Mouse (Mus musculus) hindbrain, embryonic 13.5 days (tissue): ENCODE data around the gene Btnl2. TPM values are rescaled to one million over a fixed set of nuclear protein-coding genes. Genes with fewer than 3 reads are reported as not detected.

Experiments
- ATAC-seq: fragments of 200-750 bp; cut with Nextera tagmentation; 2 replicates; pipeline ENCODE4 v1.8.0; 2017; ENCODE audit warnings: moderate TSS enrichment; ENCODE audit not compliant: low FRiP score
- H3K27ac ChIP-seq: fragments of 300-500 bp; sonication (generic); 2 replicates; pipeline ENCODE4 v1.5.1; 2015; ENCODE audit warnings: inconsistent platforms, mild to moderate bottlenecking, moderate library complexity
- H3K27me3 ChIP-seq: fragments of 300-500 bp; sonication (generic); 2 replicates; pipeline ENCODE4 v1.6.1; 2015; ENCODE audit warnings: mild to moderate bottlenecking, inconsistent platforms
- H3K36me3 ChIP-seq: fragments of 300-500 bp; sonication (generic); 2 replicates; pipeline ENCODE4 v1.6.1; 2015; ENCODE audit warnings: mild to moderate bottlenecking, inconsistent platforms
- H3K4me1 ChIP-seq: fragments of 300-500 bp; sonication (generic); replicated peaks from 2 replicates; pipeline ENCODE4 v1.6.1; 2015; ENCODE audit warnings: inconsistent platforms
- H3K4me2 ChIP-seq: fragments of 300-500 bp; sonication (generic); 2 replicates; pipeline ENCODE4 v1.6.1; 2015; ENCODE audit warnings: inconsistent platforms, mild to moderate bottlenecking, moderate library complexity
- H3K4me3 ChIP-seq: fragments of 300-500 bp; sonication (generic); 2 replicates; pipeline ENCODE4 v1.5.1; 2015; ENCODE audit warnings: mild to moderate bottlenecking, inconsistent platforms
- H3K9ac ChIP-seq: fragments of 300-500 bp; sonication (generic); 2 replicates; pipeline ENCODE4 v1.6.1; 2015; ENCODE audit warnings: mild to moderate bottlenecking, inconsistent platforms
- H3K9me3 ChIP-seq: fragments of 300-500 bp; sonication (generic); 2 replicates; pipeline ENCODE4 v1.6.1; 2016; ENCODE audit warnings: inconsistent platforms
- WGBS: fragments of 180-500 bp; shearing (Covaris S2); methylation state at CpG from one replicate; pipeline ENCODE4 v1.1.7; 2015; 5-methylcytosine and 5-hydroxymethylcytosine counted together
- polyA plus RNA-seq: library from polyadenylated mRNA; unstranded; fragments of >200 nt; fragmentation: Nextera tagmentation; extraction: Ambion mirVana; gene quantifications from 2 replicates; pipeline ENCODE4 v1.2.1, GENCODE M21; 2015

Gene Btnl2
- polyA plus RNA-seq, 1 experiment from 2014 or later: not detected

DNA sequence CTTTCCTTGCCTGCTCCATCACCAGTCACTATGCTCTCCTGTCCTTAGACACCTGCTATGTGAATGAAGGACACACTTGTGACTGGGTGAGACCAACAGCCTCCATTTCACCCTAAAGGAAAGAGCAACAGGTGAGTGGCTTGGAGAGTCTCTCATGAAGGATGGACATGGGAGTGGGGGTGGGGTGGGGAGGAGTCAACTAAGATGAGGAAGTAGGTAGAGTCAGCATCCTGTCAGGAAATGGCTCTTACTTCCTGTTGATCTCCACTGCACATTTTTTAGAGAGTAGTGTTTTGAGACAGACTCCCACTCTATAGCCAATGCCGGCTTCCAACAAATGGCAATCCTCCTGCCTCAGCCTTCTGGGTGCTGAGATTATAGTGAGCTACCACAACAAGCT is 318 bp downstream of the Btnl2 start:
- no peak for ATAC-seq
- Histone ChIP-seq H3K9ac (no peak overlapping the region), H3K4me1 (no peaks in the 10 kb centered on the region), H3K36me3 (no peaks in the 10 kb centered on the region), H3K27me3 (0 out of 2 replicates have a peak, but pooled peaks cover 4% of the 10 kb centered on the region), H3K27ac (no peak overlapping the region), H3K4me3 (no peak overlapping the region), H3K9me3 (no peaks in the 10 kb centered on the region), H3K4me2 (no peak overlapping the region)
- 92% methylated on average over 1 of the region's 1 CpGs for WGBS

DNA sequence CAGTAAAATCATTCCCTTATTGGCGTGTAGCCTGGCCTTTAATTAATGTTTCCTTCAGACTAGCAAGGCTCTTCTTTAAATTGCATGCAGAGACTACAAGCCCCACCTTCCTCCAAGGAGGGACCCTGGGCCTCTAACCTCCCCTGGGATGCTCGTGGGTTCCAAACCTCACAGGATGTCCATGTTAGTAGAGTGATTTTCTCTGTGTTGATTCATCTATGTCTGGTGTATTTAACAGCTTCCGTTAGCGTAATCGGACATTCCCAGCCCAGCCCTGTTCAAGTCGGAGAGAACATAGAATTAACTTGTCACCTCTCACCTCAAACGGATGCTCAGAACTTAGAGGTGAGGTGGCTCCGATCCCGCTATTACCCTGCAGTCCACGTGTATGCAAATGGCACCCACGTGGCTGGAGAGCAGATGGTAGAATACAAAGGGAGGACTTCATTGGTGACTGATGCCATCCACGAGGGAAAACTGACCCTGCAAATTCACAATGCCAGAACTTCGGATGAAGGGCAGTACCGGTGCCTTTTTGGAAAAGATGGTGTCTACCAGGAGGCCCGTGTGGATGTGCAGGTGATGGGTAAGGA is 8.4 kb downstream of the Btnl2 start:
- Histone ChIP-seq H3K4me1 (no peaks in the 10 kb centered on the region), H3K9me3 (no peaks in the 10 kb centered on the region), H3K4me2 (no peak overlapping the region), H3K27ac (no peak overlapping the region), H3K36me3 (no peaks in the 10 kb centered on the region), H3K27me3 (no peaks in the 10 kb centered on the region), H3K9ac (no peak overlapping the region), H3K4me3 (no peak overlapping the region)
- ATAC-seq: no peak
- 83% methylated on average over 15 of the region's 15 CpGs for WGBS

DNA sequence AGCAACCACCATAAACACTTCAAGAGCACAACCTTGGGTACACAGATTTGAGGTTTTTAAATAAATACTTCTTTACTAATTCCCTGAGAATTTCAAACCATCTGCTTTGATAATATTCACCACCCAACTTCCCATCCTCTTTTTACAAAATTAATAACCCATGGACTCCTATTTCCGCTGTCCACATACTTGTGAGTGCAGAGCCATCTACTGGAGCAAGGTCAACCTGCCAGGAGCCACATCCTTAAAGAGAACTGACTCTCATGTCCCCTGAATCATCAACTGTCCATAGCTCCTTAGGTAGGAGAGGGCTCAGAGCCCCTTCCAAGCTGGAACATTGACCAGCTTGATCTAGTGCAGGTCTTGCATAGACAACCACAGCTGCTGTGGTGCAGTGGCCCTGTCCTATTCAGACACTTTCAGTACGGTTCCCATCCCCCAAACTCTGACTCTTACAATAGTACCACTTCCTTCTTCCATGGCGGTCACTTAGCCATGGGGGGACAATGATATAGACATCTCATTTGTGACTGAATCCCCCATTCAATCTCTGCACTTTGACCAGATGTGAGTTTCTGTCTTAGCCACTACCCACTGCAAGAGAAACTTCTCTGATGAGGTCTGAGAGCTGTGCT is 9.2 kb downstream of the Btnl2 start:
- Histone ChIP-seq H3K27ac (no peak overlapping the region), H3K9ac (no peak overlapping the region), H3K4me2 (no peak overlapping the region), H3K9me3 (no peaks in the 10 kb centered on the region), H3K36me3 (no peaks in the 10 kb centered on the region), H3K4me3 (no peak overlapping the region), H3K4me1 (no peaks in the 10 kb centered on the region), H3K27me3 (no peaks in the 10 kb centered on the region)
- WGBS: 93% methylated on average over 3 of the region's 3 CpGs
- ATAC-seq: no peak

DNA sequence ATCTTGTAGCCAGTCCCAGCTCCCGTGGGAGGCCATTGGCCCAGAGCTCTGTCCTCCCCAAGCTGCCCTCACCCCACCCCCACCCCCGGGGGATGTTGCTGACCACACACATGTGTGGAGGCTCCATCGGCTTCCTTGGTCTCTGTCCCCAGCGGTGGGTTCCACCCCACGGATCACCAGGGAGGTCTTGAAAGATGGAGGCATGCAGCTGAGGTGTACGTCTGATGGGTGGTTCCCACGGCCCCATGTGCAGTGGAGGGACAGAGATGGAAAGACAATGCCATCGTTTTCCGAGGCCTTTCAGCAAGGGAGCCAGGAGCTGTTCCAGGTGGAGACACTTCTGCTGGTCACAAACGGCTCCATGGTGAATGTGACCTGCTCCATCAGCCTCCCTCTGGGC is 10.4 kb downstream of the Btnl2 start:
- 78% methylated on average over 10 of the region's 10 CpGs for WGBS

DNA sequence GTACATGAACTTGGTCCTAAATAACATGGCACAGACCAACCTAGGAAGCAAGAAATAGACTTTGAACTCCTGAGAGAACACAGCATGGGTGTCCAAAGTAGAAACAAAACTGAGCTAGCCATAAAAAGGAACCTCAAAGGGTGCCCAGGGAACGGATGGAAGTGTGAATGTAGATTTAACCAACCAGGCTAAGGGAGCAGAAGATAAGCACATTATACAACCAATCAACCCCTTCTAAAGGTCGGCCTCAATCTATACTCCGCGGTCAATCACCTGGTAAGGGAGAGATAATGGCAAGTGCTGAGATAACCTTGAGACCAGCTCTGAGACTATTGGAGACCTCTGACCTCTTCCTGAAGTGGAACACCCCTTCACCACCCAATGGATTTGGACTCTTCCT is 15.9 kb downstream of the Btnl2 start:
- Histone ChIP-seq H3K27ac (no peak overlapping the region), H3K9ac (no peak overlapping the region), H3K27me3 (no peaks in the 10 kb centered on the region), H3K9me3 (no peaks in the 10 kb centered on the region), H3K4me3 (no peak overlapping the region), H3K4me1 (no peaks in the 10 kb centered on the region), H3K4me2 (no peak overlapping the region), H3K36me3 (no peaks in the 10 kb centered on the region)
- 87% methylated on average over 4 of the region's 4 CpGs for WGBS
- no peak for ATAC-seq

More for the DNA sequence above, 10.4 kb downstream of the Btnl2 start:
- Histone ChIP-seq H3K4me1 (no peaks in the 10 kb centered on the region), H3K4me2 (no peak overlapping the region), H3K9ac (no peak overlapping the region), H3K9me3 (no peaks in the 10 kb centered on the region), H3K27ac (no peak overlapping the region), H3K27me3 (no peaks in the 10 kb centered on the region), H3K36me3 (no peaks in the 10 kb centered on the region), H3K4me3 (no peak overlapping the region)
- no peak for ATAC-seq

DNA sequence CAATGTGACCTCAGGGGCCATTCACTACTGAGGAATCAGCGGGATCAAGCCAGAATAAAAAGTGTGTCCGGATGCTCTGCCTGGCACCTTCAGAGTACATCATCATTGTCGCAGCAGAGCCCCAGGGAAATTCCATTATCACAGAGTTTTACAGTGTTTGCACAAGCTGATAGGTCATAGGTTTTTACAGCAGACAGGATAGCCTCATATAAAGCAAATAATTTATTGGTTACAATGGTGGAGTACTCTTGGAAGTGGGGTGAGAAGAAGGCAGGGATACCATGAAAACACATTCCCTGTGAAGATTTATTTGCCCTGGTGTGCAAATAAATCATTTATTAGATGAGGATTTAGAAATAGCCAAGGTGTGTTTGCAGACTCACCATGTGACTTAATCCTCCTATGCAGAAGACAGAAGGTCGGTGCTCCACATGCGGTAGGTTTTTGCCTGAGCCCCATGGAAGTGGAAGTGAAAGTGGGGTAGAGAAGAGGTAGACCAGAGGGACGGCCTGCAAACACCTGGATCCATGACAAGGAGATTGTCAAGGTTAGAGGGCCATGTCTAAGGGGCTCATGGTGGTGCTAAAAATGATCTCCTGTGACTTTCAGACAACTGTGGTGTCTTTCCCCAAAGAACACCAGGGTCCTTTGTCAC is 18.6 kb downstream of the Btnl2 start:
- H3K4me3 ChIP-seq: no peak overlapping the region
- no peak overlapping the region for H3K9ac ChIP-seq
- no peaks in the 10 kb centered on the region for H3K36me3 ChIP-seq
- H3K9me3 ChIP-seq: no peaks in the 10 kb centered on the region
- WGBS: 84% methylated on average over 6 of the region's 6 CpGs
- H3K4me2 ChIP-seq: no peak overlapping the region
- ATAC-seq: no peak
- H3K27ac ChIP-seq: no peak overlapping the region
- no peaks in the 10 kb centered on the region for H3K27me3 ChIP-seq
- no peaks in the 10 kb centered on the region for H3K4me1 ChIP-seq

DNA sequence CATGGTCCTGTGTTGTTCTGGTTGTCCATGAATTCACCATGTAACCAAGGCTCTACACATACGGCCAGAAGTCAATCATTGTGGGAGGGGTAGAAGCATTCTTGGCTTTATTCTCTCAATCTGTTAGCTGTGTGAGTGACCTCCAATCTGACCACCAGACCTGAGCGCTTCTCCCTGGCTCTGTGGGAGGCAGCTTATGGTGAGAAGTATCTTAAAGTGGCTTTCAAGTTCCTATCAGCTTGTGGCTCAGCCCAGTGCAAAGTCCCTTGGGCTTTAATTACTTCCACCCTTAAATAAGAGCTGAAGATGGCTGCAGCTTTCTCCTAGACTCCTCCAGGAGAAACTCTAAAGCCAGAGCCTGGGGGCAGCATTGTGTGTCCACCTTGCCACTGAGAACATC is 22.2 kb downstream of the Btnl2 start, which contains the start of gene Btnl1:
TSS of gene Btnl1 (plus strand) at position 286 of the 400 bp plus-strand sequence.
- no peak for ATAC-seq
- WGBS: 81% methylated on average over 2 of the region's 2 CpGs
- H3K36me3 ChIP-seq: no peaks in the 10 kb centered on the region

DNA sequence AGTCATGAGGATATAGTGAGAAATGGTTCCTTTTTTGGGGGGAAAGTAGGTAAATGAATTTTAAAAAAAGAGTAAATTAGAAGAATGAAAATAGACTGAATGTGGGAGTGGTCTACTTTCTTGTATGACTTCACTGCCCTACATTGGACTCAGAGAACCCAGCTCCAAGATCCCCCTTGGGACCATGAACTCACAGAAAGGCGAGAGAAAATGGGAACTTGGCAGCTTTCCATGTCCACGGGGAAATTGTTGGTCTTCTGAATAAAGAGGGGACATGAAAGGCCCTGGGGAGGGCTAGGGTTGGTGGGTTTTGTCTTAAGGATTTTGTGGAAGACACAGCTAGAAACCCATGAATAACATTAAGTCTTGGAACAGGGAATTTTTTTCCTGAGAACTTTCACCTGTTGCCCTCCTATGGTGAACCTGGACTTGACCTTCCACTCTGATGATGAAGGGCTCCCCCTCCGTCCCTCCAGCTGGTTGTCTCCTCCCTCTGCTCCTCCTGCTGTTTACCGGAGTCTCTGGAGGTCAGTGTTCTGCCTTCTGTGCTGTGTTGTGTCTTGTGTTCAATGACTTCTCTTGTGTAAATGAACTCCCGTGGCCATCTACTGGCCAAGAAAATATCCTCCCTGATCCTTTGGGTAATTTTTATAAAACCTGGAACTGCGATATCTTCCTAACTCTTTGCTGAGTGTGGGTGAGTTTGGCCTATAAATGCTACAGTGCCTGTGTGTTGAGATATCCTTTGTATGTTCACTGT is 23.0 kb downstream of the Btnl2 start:
- Histone ChIP-seq H3K27ac (no peak overlapping the region), H3K4me1 (no peaks in the 10 kb centered on the region), H3K9ac (no peak overlapping the region), H3K9me3 (no peaks in the 10 kb centered on the region), H3K4me3 (no peak overlapping the region), H3K4me2 (no peak overlapping the region), H3K27me3 (no peaks in the 10 kb centered on the region), H3K36me3 (no peaks in the 10 kb centered on the region)
- ATAC-seq: no peak
- WGBS: 63% methylated on average over 6 of the region's 6 CpGs

More for the DNA sequence above, 22.2 kb downstream of the Btnl2 start, which contains the start of gene Btnl1:
- Histone ChIP-seq H3K27me3 (no peaks in the 10 kb centered on the region), H3K9me3 (no peaks in the 10 kb centered on the region), H3K4me3 (no peak within 1 kb of the TSS), H3K4me1 (no peaks in the 10 kb centered on the region), H3K9ac (no peak within 1 kb of the TSS), H3K27ac (no peak within 1 kb of the TSS), H3K4me2 (no peak within 1 kb of the TSS)

DNA sequence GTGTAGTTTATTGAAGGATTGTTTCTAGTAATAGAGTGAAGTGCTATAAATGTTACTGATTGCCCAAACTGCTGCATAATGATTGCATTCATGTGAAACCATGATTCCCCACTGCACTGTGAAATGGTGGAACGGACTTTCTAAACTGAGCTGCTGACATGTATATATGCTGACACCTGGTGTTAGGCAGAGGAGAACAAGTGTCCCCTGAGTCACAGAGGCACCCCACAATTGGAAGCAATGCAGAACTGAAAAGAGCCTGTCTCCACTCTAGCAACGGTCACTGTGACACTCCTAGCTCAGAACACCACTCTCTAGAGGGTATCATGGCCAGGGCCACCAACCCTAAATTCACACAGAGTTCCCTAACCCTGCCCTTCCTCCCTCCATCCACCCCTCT is 24.1 kb downstream of the Btnl2 start:
- Histone ChIP-seq H3K4me1 (no peaks in the 10 kb centered on the region), H3K9me3 (no peaks in the 10 kb centered on the region), H3K36me3 (no peaks in the 10 kb centered on the region), H3K27me3 (no peaks in the 10 kb centered on the region), H3K4me3 (no peak overlapping the region), H3K27ac (no peak overlapping the region), H3K9ac (no peak overlapping the region), H3K4me2 (no peak overlapping the region)
- ATAC-seq: no peak
- 81% methylated on average over 2 of the region's 2 CpGs for WGBS

DNA sequence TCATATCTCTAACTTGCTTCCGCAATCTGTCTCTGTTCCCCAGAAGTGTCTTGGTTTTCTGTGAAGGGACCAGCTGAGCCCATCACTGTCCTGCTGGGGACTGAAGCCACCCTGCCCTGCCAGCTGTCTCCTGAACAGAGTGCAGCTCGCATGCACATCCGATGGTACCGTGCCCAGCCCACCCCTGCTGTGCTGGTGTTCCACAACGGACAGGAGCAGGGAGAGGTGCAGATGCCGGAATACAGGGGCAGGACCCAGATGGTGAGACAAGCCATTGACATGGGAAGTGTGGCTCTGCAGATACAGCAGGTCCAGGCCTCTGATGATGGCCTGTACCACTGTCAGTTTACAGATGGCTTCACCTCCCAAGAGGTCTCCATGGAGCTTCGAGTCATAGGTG is 24.8 kb downstream of the Btnl2 start:
- H3K4me3 ChIP-seq: no peak overlapping the region
- no peaks in the 10 kb centered on the region for H3K9me3 ChIP-seq
- H3K36me3 ChIP-seq: no peaks in the 10 kb centered on the region
- ATAC-seq: no peak
- 70% methylated on average over 7 of the region's 7 CpGs for WGBS
- H3K9ac ChIP-seq: no peak overlapping the region
- H3K4me1 ChIP-seq: no peaks in the 10 kb centered on the region
- no peak overlapping the region for H3K4me2 ChIP-seq
- H3K27ac ChIP-seq: no peak overlapping the region
- no peaks in the 10 kb centered on the region for H3K27me3 ChIP-seq

DNA sequence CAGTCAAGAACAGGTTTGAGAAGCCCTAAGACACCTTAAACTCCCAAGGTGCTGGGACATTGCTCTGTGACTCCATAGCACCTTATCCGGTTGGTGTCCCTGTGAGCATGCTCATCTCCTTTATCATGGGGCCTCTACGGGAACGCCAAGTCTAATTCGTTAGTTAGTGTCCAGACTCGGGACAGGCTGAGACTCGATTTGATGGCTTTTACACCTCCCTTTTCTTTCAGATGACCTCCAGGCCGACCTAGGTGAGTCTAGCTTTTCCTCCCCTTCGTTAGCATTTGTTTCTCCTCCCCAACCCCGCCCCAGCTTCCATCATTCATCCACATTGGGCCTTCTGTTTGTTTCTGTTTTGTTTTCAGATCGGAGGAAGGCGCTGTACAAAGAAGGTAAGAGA is 27.3 kb downstream of the Btnl2 start:
- no peak overlapping the region for H3K4me3 ChIP-seq
- no peak for ATAC-seq
- no peaks in the 10 kb centered on the region for H3K27me3 ChIP-seq
- H3K4me2 ChIP-seq: no peak overlapping the region
- H3K4me1 ChIP-seq: no peaks in the 10 kb centered on the region
- H3K9ac ChIP-seq: no peak overlapping the region
- no peak overlapping the region for H3K27ac ChIP-seq
- H3K9me3 ChIP-seq: no peaks in the 10 kb centered on the region
- H3K36me3 ChIP-seq: no peaks in the 10 kb centered on the region
- 78% methylated on average over 11 of the region's 11 CpGs for WGBS

DNA sequence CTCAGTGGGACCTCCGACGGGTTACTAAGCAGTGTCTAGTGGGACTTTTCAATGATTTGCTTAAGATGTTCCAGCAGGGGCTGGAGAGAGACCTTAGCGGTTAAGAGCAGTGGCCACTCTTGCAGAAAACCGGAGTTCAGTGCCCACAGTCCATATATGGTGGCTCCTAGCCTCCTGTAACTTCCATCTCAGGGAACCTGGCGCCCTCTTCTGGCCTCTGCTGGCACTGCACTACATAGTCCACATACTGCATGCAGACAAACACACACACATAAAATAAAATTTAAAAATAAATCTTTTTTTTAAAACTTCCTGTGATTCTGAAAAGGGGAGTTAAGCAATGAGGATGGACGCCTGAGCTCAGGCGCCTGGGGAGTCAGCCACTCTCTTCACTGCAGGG is 28.6 kb downstream of the Btnl2 start:
- H3K27me3 ChIP-seq: no peaks in the 10 kb centered on the region
- H3K27ac ChIP-seq: no peak overlapping the region
- WGBS: 79% methylated on average over 7 of the region's 7 CpGs
- H3K4me1 ChIP-seq: no peaks in the 10 kb centered on the region
- H3K9me3 ChIP-seq: no peaks in the 10 kb centered on the region
- H3K4me3 ChIP-seq: no peak overlapping the region
- H3K4me2 ChIP-seq: no peak overlapping the region
- ATAC-seq: no peak
- H3K36me3 ChIP-seq: no peaks in the 10 kb centered on the region
- H3K9ac ChIP-seq: no peak overlapping the region
